Mouse (Mus musculus) skeletal muscle tissue, postnatal 0 days (tissue): ENCODE data around the gene Dnajc9. TPM values are rescaled to one million over a fixed set of nuclear protein-coding genes. Genes with fewer than 3 reads are reported as not detected.

Experiments
- polyA plus RNA-seq: library from polyadenylated mRNA; unstranded; fragments of >200 nt; fragmentation: Nextera tagmentation; extraction: Ambion mirVana; gene quantifications from 2 replicates; pipeline ENCODE4 v1.2.1, GENCODE M21; 2015

The Dnajc9 gene
- 35.8 and 42.1 TPM in 2 replicates for polyA plus RNA-seq

GRCm38 (mm10) chr14:20388441-20389129 is at the start of gene Dnajc9:
Gene Dnajc9 (minus strand): TSS chr14:20388910.

GRCm38 (mm10) chr14:20393205-20393913 is 4.6 kb upstream of the Dnajc9 start, which contains the start of gene Mrps16:
Gene Mrps16 (minus strand): TSS chr14:20393634.

GRCm38 (mm10) chr14:20347991-20348541 is 40.6 kb downstream of the Dnajc9 start, which contains the start of the genes Ecd and Fam149b:
Gene Ecd (minus strand): TSS chr14:20348121.
Gene Fam149b (plus strand): TSS chr14:20348162.

Other genes with a start within 250 kb of the Dnajc9 start
- gene Kcnk5, start 207.1 kb downstream of the Dnajc9 start, polyA plus RNA-seq: 1.0 and 1.5 TPM in 2 replicates
- gene Kcnk16, start 119.7 kb downstream of the Dnajc9 start, polyA plus RNA-seq: not detected in 2 replicates
- gene Nudt13, start 94.2 kb downstream of the Dnajc9 start, polyA plus RNA-seq: 11.3 and 13.5 TPM in 2 replicates
- gene Ecd, start 40.8 kb downstream of the Dnajc9 start, polyA plus RNA-seq: 23.9 and 26.2 TPM in 2 replicates
- 14.8 and 16.4 TPM in 2 replicates for gene Fam149b, start 40.7 kb downstream of the Dnajc9 start, polyA plus RNA-seq
- 77.4 and 86.8 TPM in 2 replicates for gene Mrps16, start 4.7 kb upstream of the Dnajc9 start, polyA plus RNA-seq
- 0.12 and 0.23 TPM in 2 replicates for gene Cfap70, start 63.3 kb upstream of the Dnajc9 start, polyA plus RNA-seq
- 26.2 and 30.5 TPM in 2 replicates for gene Anxa7, start 91.2 kb upstream of the Dnajc9 start, polyA plus RNA-seq
- gene Mss51, start 108.0 kb upstream of the Dnajc9 start, polyA plus RNA-seq: 0.84 and 0.94 TPM in 2 replicates
- gene Ppp3cb, start 157.7 kb upstream of the Dnajc9 start, polyA plus RNA-seq: 37.6 and 51.1 TPM in 2 replicates